Mouse (Mus musculus) heart, postnatal 0 days (tissue): ENCODE measurements at regions not wholly inside any gene's neighbourhood (a gene's known extent, or its start where the extent isn't known, plus 50 kb on each side); places are given as distances from the start of the nearest gene placed in this dataset.

Source experiments
- CTCF ChIP-seq: IDR thresholded peaks from 2 replicates; pipeline ENCODE4 v1.5.1; 2016; ENCODE audit warnings: antibody characterized with exemption, control low read depth, low read depth
- EP300 ChIP-seq: IDR thresholded peaks from 2 replicates; pipeline ENCODE4 v1.6.1; 2016; ENCODE audit warnings: antibody characterized with exemption, low read depth

DNA sequence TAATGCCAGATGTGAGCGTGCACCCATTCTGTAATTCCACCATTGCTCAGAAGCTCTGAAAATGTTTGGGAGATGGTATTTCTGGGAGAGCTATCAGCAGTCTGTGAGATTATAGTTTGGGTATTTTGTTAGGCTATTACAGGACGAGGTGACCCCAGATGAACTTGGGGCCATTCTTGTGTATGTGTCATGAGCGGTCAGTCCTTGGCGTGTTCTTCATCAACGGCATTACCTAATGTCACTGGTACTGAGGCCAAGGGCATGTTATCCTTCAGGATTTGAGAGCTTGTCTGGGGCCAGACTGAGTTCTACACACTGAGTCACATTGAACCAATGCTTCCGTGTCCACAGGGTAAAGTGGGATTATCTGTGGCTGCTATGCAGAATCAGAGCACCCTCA, 335.9 kb upstream of the Id2 start:
- TF ChIP-seq CTCF (no peak), EP300 (no peak)
